Mouse (Mus musculus): Measurements from ENCODE around the gene Tom1l2.

GRCm38 (mm10) chr11:60321438-60321837 is 31.3 kb downstream of the Tom1l2 start:
- no peak for TF ChIP-seq POLR2A (IDR thresholded peaks at IDR 0.05; ENCODE audit: insufficient read length, low read depth)
- no peak for TF ChIP-seq MYOD1 (IDR thresholded peaks at IDR 0.05; ENCODE audit: control insufficient read depth in 1 of 3, insufficient read length in 2 of 3, low read depth in 2 of 3)
- TF ChIP-seq MAX (IDR thresholded peaks at IDR 0.05; ENCODE audit: low read depth): no peak
- TF ChIP-seq TCF12 (IDR thresholded peaks at IDR 0.05; ENCODE audit: insufficient read depth, poor library complexity, severe bottlenecking): no peak
- TF ChIP-seq USF1 (IDR thresholded peaks at IDR 0.05; ENCODE audit: low read depth): no peak
- no peak for TF ChIP-seq SRF (IDR thresholded peaks at IDR 0.05; ENCODE audit: control insufficient read depth, insufficient read length, low read depth)
- no peak for TF ChIP-seq CEBPB (IDR thresholded peaks at IDR 0.05; ENCODE audit: insufficient read depth, poor library complexity, severe bottlenecking)
- TF ChIP-seq TCF3 (IDR thresholded peaks at IDR 0.05; ENCODE audit: insufficient read length, low read depth): no peak
